Mouse (Mus musculus): Measurements from ENCODE around the gene Hecw1. TPM values are rescaled to one million over a fixed set of nuclear protein-coding genes. Genes with fewer than 3 reads are reported as not detected.

The Hecw1 gene
- total and polyA plus RNA-seq, 3 experiments, result 0.52 to 3.2 TPM; not detected in 1

DNA sequence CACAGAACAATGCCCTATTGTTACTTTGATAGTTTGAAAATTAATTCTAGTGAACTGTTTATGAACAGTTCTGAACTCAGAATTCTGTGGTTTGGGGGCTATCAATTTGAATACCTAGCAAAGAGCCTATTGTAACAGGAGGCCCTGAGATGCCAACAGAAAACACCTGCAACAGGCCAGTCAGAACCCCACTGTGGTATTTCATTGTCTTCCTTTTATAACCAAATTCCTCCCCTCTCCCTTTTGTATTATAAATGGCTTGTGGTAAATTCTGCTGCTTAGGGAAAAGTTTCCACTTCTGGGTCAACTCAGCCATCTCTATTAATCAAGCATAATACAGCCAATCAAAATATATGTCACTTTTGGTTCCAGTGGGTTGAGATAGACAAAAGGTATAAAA is 83.5 kb downstream of the Hecw1 start:
- Histone ChIP-seq H3K27ac (ENCODE audit: control insufficient read depth, low read depth, low read length) (no peak overlapping the region), H3K4me1 (ENCODE audit: control insufficient read depth in 1 of 2, insufficient read depth in 2 of 2, low read length in 2 of 2) (no peaks in the 10 kb centered on the region), H3K9ac (ENCODE audit: control insufficient read depth, low read depth, low read length, poor library complexity, severe bottlenecking) (no peak overlapping the region), H3K27me3 (ENCODE audit: control insufficient read depth in 1 of 2, insufficient read depth in 2 of 2, low read length in 2 of 2) (no peaks in the 10 kb centered on the region), H3K36me3 (ENCODE audit: control insufficient read depth in 1 of 2, insufficient read depth in 2 of 2, low read length in 2 of 2) (no peaks in the 10 kb centered on the region), H3K9me3 (replicated peaks; ENCODE audit: insufficient read depth, low read length) (no peaks in the 10 kb centered on the region), H3K4me3 (ENCODE audit: control insufficient read depth in 1 of 2, insufficient read depth in 1 of 2, low read depth in 2 of 2, low read length in 2 of 2) (no peak overlapping the region), H3K79me2 (ENCODE audit: control insufficient read depth, insufficient read depth, low read length, poor library complexity) (no peaks in the 10 kb centered on the region)
- no peak for DNase-seq (ENCODE audit: low read depth, low spot score)
- TF ChIP-seq CTCF (IDR thresholded peaks at IDR 0.05 in 2 of 3, conservative IDR thresholded peaks at IDR 0.05 in 1 of 3; ENCODE audit: control insufficient read depth in 1 of 3, insufficient read depth in 1 of 3, low read depth in 2 of 3, low read length in 3 of 3, poor library complexity in 1 of 3, severe bottlenecking in 1 of 3) (no peak), GATA1 (IDR thresholded peaks at IDR 0.05; ENCODE audit: low read depth, low read length) (no peak), ZKSCAN1 (IDR thresholded peaks at IDR 0.05; ENCODE audit: low read depth, low read length) (no peak), TBP (IDR thresholded peaks at IDR 0.05; ENCODE audit: low read depth, low read length) (no peak), POLR2AphosphoS2 (IDR thresholded peaks at IDR 0.05; ENCODE audit: low read length) (no peak), CHD2 (IDR thresholded peaks at IDR 0.05; ENCODE audit: low read length) (no peak), POLR2A (IDR thresholded peaks at IDR 0.05; ENCODE audit: control insufficient read depth in 1 of 2, insufficient read depth in 1 of 2, low read depth in 1 of 2, low read length in 2 of 2, poor library complexity in 1 of 2) (no peak), NRF1 (IDR thresholded peaks at IDR 0.05; ENCODE audit: insufficient read depth, low read depth, low read length, poor library complexity, severe bottlenecking) (no peak), GABPA (IDR thresholded peaks at IDR 0.05; ENCODE audit: low read depth, low read length) (no peak), KAT2A (conservative IDR thresholded peaks at IDR 0.05; ENCODE audit: low read depth, low read length) (no peak), MAX (IDR thresholded peaks at IDR 0.05; ENCODE audit: low read length) (no peak), ETS1 (IDR thresholded peaks at IDR 0.05; ENCODE audit: low read depth, low read length) (no peak), ZNF384 (IDR thresholded peaks at IDR 0.05; ENCODE audit: low read depth, low read length) (no peak), ZMIZ1 (IDR thresholded peaks at IDR 0.05; ENCODE audit: low read depth, low read length) (no peak), MXI1 (IDR thresholded peaks at IDR 0.05; ENCODE audit: low read depth, low read length) (no peak), HCFC1 (IDR thresholded peaks at IDR 0.05; ENCODE audit: low read depth, low read length) (no peak), MYB (IDR thresholded peaks at IDR 0.05; ENCODE audit: low read depth, low read length) (no peak)

DNA sequence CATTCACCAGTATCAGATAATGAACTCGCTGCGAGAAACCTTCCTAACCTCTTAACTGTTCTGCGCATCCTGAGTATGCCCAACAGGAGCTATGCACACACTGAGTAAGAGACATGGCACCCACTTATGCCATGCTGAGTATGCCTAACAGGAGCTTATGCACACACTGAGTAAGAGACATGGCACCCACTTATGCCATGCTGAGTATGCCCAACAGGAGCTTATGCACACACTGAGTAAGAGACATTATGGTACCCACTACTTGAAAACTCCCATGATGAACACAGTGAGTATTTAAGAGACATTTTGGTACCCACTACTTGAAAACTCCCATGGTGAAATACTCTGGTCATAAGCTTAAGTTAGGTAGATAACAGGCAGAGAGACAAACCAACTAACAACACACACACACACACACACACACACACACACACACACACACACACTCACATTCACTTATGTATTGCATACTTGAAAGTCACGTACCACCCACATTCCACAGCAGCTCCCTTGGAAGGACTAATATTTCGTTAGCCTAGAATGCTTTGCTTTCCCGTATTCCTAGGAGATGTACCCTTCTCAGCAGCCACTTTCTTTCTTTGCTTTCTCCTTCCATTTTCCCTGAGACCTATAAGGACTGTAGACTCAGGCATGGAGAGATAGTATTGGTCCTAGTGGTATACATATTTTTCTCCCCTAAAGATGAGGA is 94.0 kb downstream of the Hecw1 start:
- H3K27ac ChIP-seq (ENCODE audit: control insufficient read depth, low read depth, low read length), result no peak overlapping the region
- H3K4me3 ChIP-seq (ENCODE audit: control insufficient read depth in 1 of 2, insufficient read depth in 1 of 2, low read depth in 2 of 2, low read length in 2 of 2), result no peak overlapping the region
- DNase-seq (ENCODE audit: low read depth, low spot score), result no peak
- H3K9me3 ChIP-seq (replicated peaks; ENCODE audit: insufficient read depth, low read length), result no peaks in the 10 kb centered on the region
- no peaks in the 10 kb centered on the region for H3K79me2 ChIP-seq (ENCODE audit: control insufficient read depth, insufficient read depth, low read length, poor library complexity)
- no peak for TF ChIP-seq KAT2A (conservative IDR thresholded peaks at IDR 0.05; ENCODE audit: low read depth, low read length)
- no peak for TF ChIP-seq MEF2A (IDR thresholded peaks at IDR 0.05; ENCODE audit: extremely low read depth, insufficient replicate concordance, low read depth, low read length, poor library complexity, severe bottlenecking)
- TF ChIP-seq USF2 (IDR thresholded peaks at IDR 0.05; ENCODE audit: borderline replicate concordance in 1 of 2, insufficient read depth in 1 of 2, low read depth in 1 of 2, low read length in 2 of 2), result no peak
- no peak for TF ChIP-seq GABPA (IDR thresholded peaks at IDR 0.05; ENCODE audit: low read depth, low read length)
- TF ChIP-seq ZC3H11A (IDR thresholded peaks at IDR 0.05; ENCODE audit: low read depth, low read length), result no peak
- no peak for TF ChIP-seq NELFE (IDR thresholded peaks at IDR 0.05; ENCODE audit: low read depth, low read length)
- TF ChIP-seq ZMIZ1 (IDR thresholded peaks at IDR 0.05; ENCODE audit: low read depth, low read length), result no peak
- no peak for TF ChIP-seq ELF1 (IDR thresholded peaks at IDR 0.05; ENCODE audit: low read depth, low read length)
- no peak for TF ChIP-seq MYB (IDR thresholded peaks at IDR 0.05; ENCODE audit: low read depth, low read length)
- no peak for TF ChIP-seq MXI1 (IDR thresholded peaks at IDR 0.05; ENCODE audit: low read depth, low read length)
- no peak for TF ChIP-seq USF1 (IDR thresholded peaks at IDR 0.05; ENCODE audit: low read depth, low read length)
- no peak for TF ChIP-seq JUND (IDR thresholded peaks at IDR 0.05; ENCODE audit: low read depth, low read length)
- no peak for TF ChIP-seq TCF12 (IDR thresholded peaks at IDR 0.05; ENCODE audit: low read depth, low read length)
- TF ChIP-seq RCOR1 (IDR thresholded peaks at IDR 0.05; ENCODE audit: low read depth, low read length), result no peak
- no peak for TF ChIP-seq EP300 (IDR thresholded peaks at IDR 0.05; ENCODE audit: low read depth in 1 of 2, low read length in 2 of 2)
- no peak for TF ChIP-seq MAX (IDR thresholded peaks at IDR 0.05; ENCODE audit: low read length)
- no peak for TF ChIP-seq TAL1 (IDR thresholded peaks at IDR 0.05; ENCODE audit: low read length)
- TF ChIP-seq MYC (IDR thresholded peaks at IDR 0.05; ENCODE audit: low read depth, low read length), result no peak
- TF ChIP-seq UBTF (IDR thresholded peaks at IDR 0.05; ENCODE audit: borderline replicate concordance, insufficient read depth, low read depth, low read length), result no peak
- H3K27me3 ChIP-seq (ENCODE audit: control insufficient read depth in 1 of 2, insufficient read depth in 2 of 2, low read length in 2 of 2), result no peaks in the 10 kb centered on the region
- H3K9ac ChIP-seq (ENCODE audit: control insufficient read depth, low read depth, low read length, poor library complexity, severe bottlenecking), result no peak overlapping the region
- no peaks in the 10 kb centered on the region for H3K4me1 ChIP-seq (ENCODE audit: control insufficient read depth in 1 of 2, insufficient read depth in 2 of 2, low read length in 2 of 2)
- no peaks in the 10 kb centered on the region for H3K36me3 ChIP-seq (ENCODE audit: control insufficient read depth in 1 of 2, insufficient read depth in 2 of 2, low read length in 2 of 2)

Data from MEL (cell line).